Mouse (Mus musculus) thymus, postnatal 36 days (tissue): ENCODE measurements around the gene Zc3h4.
"Not testable (repeated sequence)": the region's sequence is repeated elsewhere in the genome, so short reads cannot be mapped to it uniquely, and the experiment has no call there.

Experiments
- DNase-seq, 2 experiments: peaks; one replicate each; pipeline ENCODE4 v3.0.0; 2022; ENCODE audit warnings: mixed read lengths in 2 of 2

The Zc3h4 gene

GRCm38 (mm10) chr7:16400689-16401611, at the start of gene Zc3h4:
TSS of gene Zc3h4 (plus strand) at chr7:16400910.
- peak; percentile 93 to 96 for DNase-seq

GRCm38 (mm10) chr7:16355854-16356594, 44.7 kb upstream of the Zc3h4 start:
- no peak for DNase-seq

GRCm38 (mm10) chr7:16357602-16358001, 43.1 kb upstream of the Zc3h4 start:
- DNase-seq, result no peak

GRCm38 (mm10) chr7:16364319-16364718, 36.4 kb upstream of the Zc3h4 start:
- peak; percentile 16 to 27 for DNase-seq

GRCm38 (mm10) chr7:16364901-16365500, 35.7 kb upstream of the Zc3h4 start:
- no peak for DNase-seq

GRCm38 (mm10) chr7:16366133-16366646, 34.5 kb upstream of the Zc3h4 start:
- DNase-seq, result no peak

- no peak for DNase-seq
Observed at GRCm38 (mm10) chr7:16366669-16367068, 34.0 kb upstream of the Zc3h4 start.

GRCm38 (mm10) chr7:16368835-16369234, 31.9 kb upstream of the Zc3h4 start:
- no peak for DNase-seq

- DNase-seq, result no peak
Observed at GRCm38 (mm10) chr7:16370596-16370995, 30.1 kb upstream of the Zc3h4 start.

GRCm38 (mm10) chr7:16373719-16374118, 27.0 kb upstream of the Zc3h4 start:
- no peak for DNase-seq

- DNase-seq, result no peak
Observed at GRCm38 (mm10) chr7:16374989-16375388, 25.7 kb upstream of the Zc3h4 start.

GRCm38 (mm10) chr7:16376505-16376904, 24.2 kb upstream of the Zc3h4 start:
- DNase-seq, result peak; percentile 45 to 55

GRCm38 (mm10) chr7:16387160-16388041, 13.3 kb upstream of the Zc3h4 start, which contains the start of gene Sae1:
TSS of gene Sae1 (minus strand) at chr7:16387806.
- peak; percentile 94 to 96 for DNase-seq

- not testable (repeated sequence) for DNase-seq
Observed at GRCm38 (mm10) chr7:16389942-16390341, 10.8 kb upstream of the Zc3h4 start.

- no peak for DNase-seq
Observed at GRCm38 (mm10) chr7:16392923-16393322, 7.8 kb upstream of the Zc3h4 start.

GRCm38 (mm10) chr7:16395944-16396343, 4.8 kb upstream of the Zc3h4 start:
- DNase-seq, result no peak

GRCm38 (mm10) chr7:16397465-16397864, 3.2 kb upstream of the Zc3h4 start:
- no peak for DNase-seq

- DNase-seq, result no peak
Observed at GRCm38 (mm10) chr7:16398387-16399050, 2.2 kb upstream of the Zc3h4 start.

- DNase-seq, result peak; percentile 88 to 91
Observed at GRCm38 (mm10) chr7:16399098-16399819, 1.5 kb upstream of the Zc3h4 start.

- peak; percentile 98 to 100 for DNase-seq
Observed at GRCm38 (mm10) chr7:16399820-16400688, 656 bp upstream of the Zc3h4 start.
